Mouse (Mus musculus) gastrocnemius, adult 2 months (tissue): Measurements from ENCODE around the gene 2700081O15Rik. TPM values are rescaled to one million over a fixed set of nuclear protein-coding genes. Genes with fewer than 3 reads are reported as not detected.
A peak's percentile ranks its signal among the peaks of the same experiment; 100 is the strongest.

Source experiments
- DNase-seq: peaks from one replicate; pipeline ENCODE4 v3.0.0; 2022
- H3K27ac ChIP-seq: fragments of 200-600 bp; 2 replicates; pipeline ENCODE4 v1.8.1; 2022; ENCODE audit warnings: mild to moderate bottlenecking
- H3K4me3 ChIP-seq: fragments of 200-600 bp; 2 replicates; pipeline ENCODE4 v1.8.1; 2022; ENCODE audit warnings: mild to moderate bottlenecking, moderate library complexity
- CTCF ChIP-seq: fragments of 200-600 bp; IDR thresholded peaks from 2 replicates; pipeline ENCODE4 v1.8.1; 2022; ENCODE audit warnings: antibody characterized with exemption, mild to moderate bottlenecking, moderate library complexity
- intact Hi-C: fragments of 180-260 bp; cut with DNase I; formaldehyde crosslinking; loops from one replicate; pipeline ENCODE4 v1.15.1; 2025
- total RNA-seq, 2 experiments: library from RNA; stranded (reverse); gene quantifications; 2 replicates each; pipeline ENCODE4 v1.2.3; 2021

2700081O15Rik gene
- total RNA-seq, 2 experiments from 2014 or later, result 5.3 to 5.9 TPM

DNA sequence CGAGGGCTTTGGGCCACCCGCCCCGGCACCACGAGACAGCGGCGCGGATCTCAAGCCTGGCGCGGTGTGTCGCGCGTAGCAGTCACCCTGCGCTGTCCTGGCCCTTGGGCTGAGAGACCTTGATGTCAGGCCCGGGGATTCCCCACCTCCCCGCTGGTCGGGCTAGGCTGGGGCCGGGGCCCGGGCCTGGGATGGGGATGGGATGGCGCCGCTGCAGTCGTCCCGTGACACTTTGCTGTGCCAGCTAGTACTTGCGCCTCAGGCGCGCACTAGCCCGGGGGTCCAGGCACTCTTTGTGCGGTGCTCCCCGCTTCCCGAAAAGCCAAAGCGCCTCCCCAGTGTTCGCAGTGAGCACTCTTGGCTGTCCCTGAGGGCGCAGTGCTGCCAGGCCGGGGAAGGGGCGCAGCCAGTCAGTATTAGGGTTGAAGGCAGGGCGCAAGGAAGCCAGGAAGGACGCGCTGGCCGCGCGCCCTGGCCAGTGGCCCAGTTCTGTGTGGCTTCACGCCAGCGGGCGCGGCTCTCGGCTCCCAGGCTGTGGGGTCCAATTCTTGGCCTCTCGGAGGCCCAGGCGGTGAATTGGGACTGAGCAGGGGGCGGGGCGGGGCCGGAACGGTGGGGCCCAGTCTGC is 5.7 kb downstream of the 2700081O15Rik start:
- H3K27ac ChIP-seq, result peak overlapping the region; percentile 71
- intact Hi-C loops, result no loop called here
- TF ChIP-seq CTCF, result no peak
- peak; percentile 88 for DNase-seq
- peak overlapping the region; percentile 73 for H3K4me3 ChIP-seq

GRCm38 (mm10) chr19:7423656-7424030 is 6.2 kb downstream of the 2700081O15Rik start:
- no peak for TF ChIP-seq CTCF
- intact Hi-C loops, result no loop called here
- no peak for DNase-seq
- Histone ChIP-seq H3K27ac (peak overlapping the region; percentile 71), H3K4me3 (peak overlapping the region; percentile 73)

GRCm38 (mm10) chr19:7424131-7424530 is 6.7 kb downstream of the 2700081O15Rik start:
- H3K27ac ChIP-seq, result peak overlapping the region; percentile 71; the same call in 1 of the 2 replicates
- intact Hi-C loops, result no loop called here
- no peak for DNase-seq
- no peak overlapping the region for H3K4me3 ChIP-seq
- TF ChIP-seq CTCF, result no peak

GRCm38 (mm10) chr19:7424590-7425397 is 7.4 kb downstream of the 2700081O15Rik start:
- intact Hi-C loops, result no loop called here
- DNase-seq, result no peak
- TF ChIP-seq CTCF, result no peak
- no peak overlapping the region; the same call in 1 of the 2 replicates for H3K27ac ChIP-seq
- H3K4me3 ChIP-seq, result no peak overlapping the region

- no peak for TF ChIP-seq CTCF
- no peak for DNase-seq
- Histone ChIP-seq H3K4me3 (no peak overlapping the region), H3K27ac (no peak overlapping the region)
- intact Hi-C loops, result no loop called here
Observed at GRCm38 (mm10) chr19:7425398-7425775, 8.0 kb downstream of the 2700081O15Rik start.

GRCm38 (mm10) chr19:7434887-7435286 is 17.5 kb downstream of the 2700081O15Rik start:
- no peak for DNase-seq
- no peak for TF ChIP-seq CTCF
- intact Hi-C loops, result loop anchor here (5.0 kb wide), 1 partner anchor 203 kb away; no protein-coding TSS in a partner anchor
- Histone ChIP-seq H3K27ac (no peak overlapping the region), H3K4me3 (no peak overlapping the region)

DNA sequence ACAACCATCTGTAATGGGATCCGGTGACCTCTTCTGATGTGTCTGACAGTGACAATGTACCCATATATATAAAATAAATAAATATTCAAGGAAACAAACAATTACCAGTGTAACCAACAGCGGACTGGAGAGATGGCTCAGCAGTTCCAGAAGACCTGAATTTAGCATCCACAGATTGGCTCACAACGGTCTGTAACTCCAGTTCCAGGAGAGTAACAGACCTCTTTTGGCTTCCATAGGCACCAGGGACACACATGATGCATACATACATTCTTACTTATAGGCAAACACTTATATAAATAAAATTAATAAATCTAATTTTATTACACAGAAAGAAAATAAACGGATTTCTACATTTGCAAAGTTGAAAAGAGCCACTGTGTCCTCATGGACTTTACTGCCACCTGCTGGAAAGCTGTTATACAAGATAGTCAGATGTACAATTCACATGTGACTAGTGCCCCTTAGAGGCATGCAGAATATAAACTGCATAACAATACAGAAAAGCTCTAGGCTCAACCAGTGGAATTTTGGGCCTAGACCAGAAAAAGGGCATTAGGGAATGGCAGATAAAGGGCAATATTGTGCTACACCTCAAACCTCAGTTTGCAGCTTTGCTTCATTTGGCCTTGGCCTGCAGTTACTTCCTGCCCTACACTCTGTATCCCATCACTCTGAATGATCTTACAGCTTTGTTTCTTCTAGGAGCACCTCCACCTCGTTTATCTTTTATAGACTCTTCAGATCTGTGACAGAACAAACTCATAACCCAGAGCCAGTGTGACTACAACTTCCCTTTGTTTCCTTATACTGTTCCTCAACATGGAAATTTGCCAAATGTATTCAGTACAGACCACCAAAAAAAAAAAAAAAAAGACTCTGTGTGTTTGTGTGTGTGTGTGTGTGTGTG is 18.9 kb downstream of the 2700081O15Rik start:
- Histone ChIP-seq H3K4me3 (no peak overlapping the region), H3K27ac (no peak overlapping the region)
- TF ChIP-seq CTCF, result peak; percentile 86
- no peak for DNase-seq
- intact Hi-C loops, result loop anchor here (5.0 kb wide), 1 partner anchor 204 kb away; no protein-coding TSS in a partner anchor

DNA sequence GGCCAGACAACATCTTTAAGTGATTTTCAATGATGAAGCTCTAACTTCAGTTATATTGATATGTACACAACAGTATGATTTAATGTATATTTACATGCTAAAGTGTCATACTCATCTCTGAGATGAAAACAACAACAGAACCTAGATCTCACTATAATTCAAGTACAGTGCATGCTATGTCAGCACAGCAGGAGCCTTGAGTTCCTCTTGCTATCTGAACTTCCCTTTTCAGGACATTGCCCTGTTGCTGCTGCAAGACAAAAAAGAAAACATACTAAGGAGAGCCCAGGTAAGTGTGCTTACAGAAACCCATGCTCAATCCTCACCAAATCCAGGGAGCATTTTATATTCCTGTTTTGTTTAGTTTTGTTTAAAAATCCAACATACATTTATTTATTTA is 20.9 kb downstream of the 2700081O15Rik start:
- intact Hi-C loops, result loop anchor here (5.0 kb wide), 1 partner anchor 206 kb away; no protein-coding TSS in a partner anchor
- no peak overlapping the region for H3K4me3 ChIP-seq
- DNase-seq, result no peak
- no peak for TF ChIP-seq CTCF
- no peak overlapping the region for H3K27ac ChIP-seq

DNA sequence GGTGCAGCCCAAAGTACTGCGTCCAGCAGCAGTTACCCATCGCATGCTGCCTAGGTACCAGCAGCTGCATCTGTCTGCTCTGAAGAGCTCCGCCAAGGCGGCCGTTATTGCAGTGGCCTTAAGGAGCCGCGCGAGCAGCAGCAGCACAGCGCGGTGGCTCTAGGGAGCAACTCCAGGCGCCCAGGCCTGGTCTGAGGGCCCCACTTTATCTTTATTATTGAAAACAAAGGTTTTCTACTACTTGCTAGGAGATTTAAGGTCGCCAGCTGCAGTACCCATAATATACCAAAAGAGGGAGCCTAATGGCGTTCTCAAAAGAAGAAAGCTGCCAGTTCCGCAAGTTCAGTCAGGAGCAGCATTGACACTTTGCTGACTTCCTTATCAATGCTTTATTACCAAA is 24.1 kb downstream of the 2700081O15Rik start:
- intact Hi-C loops, result loop anchor here (5.0 kb wide), 2 partner anchors 41 to 156 kb away; partner anchors contain the start of gene Rtn3
- Histone ChIP-seq H3K27ac (peak overlapping the region; percentile 44; the same call in 1 of the 2 replicates), H3K4me3 (peak overlapping the region; percentile 26; the same call in 1 of the 2 replicates)
- DNase-seq, result peak; percentile 53
- peak; percentile 85 for TF ChIP-seq CTCF

DNA sequence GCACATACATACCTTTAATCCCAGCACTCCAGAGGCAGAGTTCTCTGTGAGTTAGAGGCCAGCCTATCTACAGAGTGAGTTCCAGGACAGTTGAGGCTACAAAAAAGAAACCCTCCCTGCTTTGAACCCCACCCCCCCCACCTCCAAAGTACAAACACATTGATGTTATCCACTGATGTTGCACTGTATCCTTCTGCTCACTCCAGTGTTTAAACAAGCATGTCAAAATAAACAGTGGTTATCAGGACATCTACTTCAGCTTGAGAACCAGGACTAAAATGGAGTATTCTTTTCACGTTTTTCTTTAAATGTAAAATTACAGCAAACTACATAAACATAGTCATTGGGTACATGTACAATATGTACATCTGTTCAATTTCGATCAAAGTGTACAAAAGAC is 27.7 kb downstream of the 2700081O15Rik start:
- H3K4me3 ChIP-seq, result no peak overlapping the region
- no peak for TF ChIP-seq CTCF
- intact Hi-C loops, result no loop called here
- no peak for DNase-seq
- H3K27ac ChIP-seq, result no peak overlapping the region

- intact Hi-C loops, result no loop called here
- no peak for TF ChIP-seq CTCF
Observed at GRCm38 (mm10) chr19:7445596-7445995, 28.2 kb downstream of the 2700081O15Rik start.

DNA sequence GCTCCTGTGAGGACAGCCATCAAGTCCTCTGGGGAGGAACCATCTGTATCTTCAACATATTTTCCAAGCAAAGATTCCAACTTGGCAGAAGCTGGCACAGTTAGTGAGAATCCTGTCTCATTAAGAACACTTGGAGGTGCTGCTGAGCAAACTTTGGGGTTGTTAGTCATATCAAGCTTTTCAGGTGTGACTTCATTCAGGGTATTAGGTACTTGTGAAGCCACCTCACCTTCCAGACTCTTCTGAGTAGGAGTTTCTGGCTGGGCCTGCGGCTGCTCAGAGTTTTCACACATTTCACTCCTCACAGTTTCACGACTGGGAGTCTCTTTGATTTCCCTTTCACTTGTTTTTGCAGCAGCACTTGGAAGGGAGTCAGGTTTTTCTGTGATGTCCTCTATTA is 39.4 kb downstream of the 2700081O15Rik start:
- peak; percentile 9; the same call in 1 of the 2 replicates for TF ChIP-seq CTCF
- DNase-seq, result no peak
- H3K27ac ChIP-seq, result no peak overlapping the region
- intact Hi-C loops, result no loop called here
- H3K4me3 ChIP-seq, result no peak overlapping the region

More at GRCm38 (mm10) chr19:7445596-7445995, 28.2 kb downstream of the 2700081O15Rik start:
- Histone ChIP-seq H3K27ac (no peak overlapping the region), H3K4me3 (no peak overlapping the region)
- DNase-seq, result no peak
